Mouse (Mus musculus) embryonic facial prominence, embryonic 15.5 days (tissue): ENCODE results near the gene Plekha7. TPM values are rescaled to one million over a fixed set of nuclear protein-coding genes. Genes with fewer than 3 reads are reported as not detected.
"Not testable (repeated sequence)": the region's sequence is repeated elsewhere in the genome, so short reads cannot be mapped to it uniquely, and the experiment has no call there.

Source experiments
- ATAC-seq: fragments of 200-750 bp; cut with Nextera tagmentation; 2 replicates; pipeline ENCODE4 v1.8.0; 2017; ENCODE audit warnings: low read depth, moderate TSS enrichment; ENCODE audit not compliant: insufficient number of reproducible peaks, low FRiP score, low TSS enrichment
- H3K27ac ChIP-seq: fragments of 300-500 bp; sonication (generic); replicated peaks from 2 replicates; pipeline ENCODE4 v1.5.1; 2015; ENCODE audit warnings: mild to moderate bottlenecking, inconsistent platforms
- H3K27me3 ChIP-seq: fragments of 300-500 bp; sonication (generic); 2 replicates; pipeline ENCODE4 v1.6.1; 2015; ENCODE audit warnings: inconsistent platforms
- H3K36me3 ChIP-seq: fragments of 300-500 bp; sonication (generic); 2 replicates; pipeline ENCODE4 v1.6.1; 2015; ENCODE audit warnings: mild to moderate bottlenecking, inconsistent platforms
- H3K4me1 ChIP-seq: fragments of 300-500 bp; sonication (generic); 2 replicates; pipeline ENCODE4 v1.6.1; 2015; ENCODE audit warnings: inconsistent platforms
- H3K4me2 ChIP-seq: fragments of 300-500 bp; sonication (generic); replicated peaks from 2 replicates; pipeline ENCODE4 v1.6.1; 2015; ENCODE audit warnings: mild to moderate bottlenecking, inconsistent platforms
- H3K4me3 ChIP-seq: fragments of 300-500 bp; sonication (generic); replicated peaks from 2 replicates; pipeline ENCODE4 v1.5.1; 2015; ENCODE audit warnings: mild to moderate bottlenecking, inconsistent platforms
- H3K9ac ChIP-seq: fragments of 300-500 bp; sonication (generic); 2 replicates; pipeline ENCODE4 v1.6.1; 2015; ENCODE audit warnings: inconsistent platforms
- H3K9me3 ChIP-seq: fragments of 300-500 bp; sonication (generic); replicated peaks from 2 replicates; pipeline ENCODE4 v1.6.1; 2016; ENCODE audit warnings: inconsistent platforms
- WGBS: fragments of 180-500 bp; shearing (Covaris S2); methylation state at CpG from one replicate; pipeline ENCODE4 v1.1.7; 2015; 5-methylcytosine and 5-hydroxymethylcytosine counted together
- polyA plus RNA-seq: library from polyadenylated mRNA; unstranded; fragments of >200 nt; fragmentation: Nextera tagmentation; extraction: Ambion mirVana; gene quantifications from 2 replicates; pipeline ENCODE4 v1.2.1, GENCODE M21; 2015

Gene Plekha7
- polyA plus RNA-seq, 1 experiment from 2014 or later, result 16.1 TPM

- WGBS, result 76% methylated on average over 3 of the region's 3 CpGs
- no peak overlapping the region for H3K9ac ChIP-seq
- H3K4me1 ChIP-seq, result no peaks in the 10 kb centered on the region
- peaks cover 9% of the 10 kb centered on the region for H3K36me3 ChIP-seq
- no peak overlapping the region for H3K4me2 ChIP-seq
- ATAC-seq, result no peak
- H3K27me3 ChIP-seq, result no peaks in the 10 kb centered on the region
- H3K27ac ChIP-seq, result no peak overlapping the region
- H3K9me3 ChIP-seq, result no peaks in the 10 kb centered on the region
- H3K4me3 ChIP-seq, result no peak overlapping the region
Observed at GRCm38 (mm10) chr7:116110661-116111060, 197.5 kb downstream of the Plekha7 start.

GRCm38 (mm10) chr7:116103091-116103490 lies 205.1 kb downstream of the Plekha7 start:
- WGBS, result 96% methylated on average over 9 of the region's 9 CpGs
- no peak overlapping the region for H3K27ac ChIP-seq
- H3K4me3 ChIP-seq, result no peak overlapping the region
- ATAC-seq, result no peak
- no peaks in the 10 kb centered on the region for H3K9me3 ChIP-seq
- no peak overlapping the region for H3K9ac ChIP-seq
- no peaks in the 10 kb centered on the region for H3K4me1 ChIP-seq
- no peaks in the 10 kb centered on the region for H3K27me3 ChIP-seq
- no peak overlapping the region for H3K4me2 ChIP-seq
- H3K36me3 ChIP-seq, result peaks cover 42% of the 10 kb centered on the region

DNA sequence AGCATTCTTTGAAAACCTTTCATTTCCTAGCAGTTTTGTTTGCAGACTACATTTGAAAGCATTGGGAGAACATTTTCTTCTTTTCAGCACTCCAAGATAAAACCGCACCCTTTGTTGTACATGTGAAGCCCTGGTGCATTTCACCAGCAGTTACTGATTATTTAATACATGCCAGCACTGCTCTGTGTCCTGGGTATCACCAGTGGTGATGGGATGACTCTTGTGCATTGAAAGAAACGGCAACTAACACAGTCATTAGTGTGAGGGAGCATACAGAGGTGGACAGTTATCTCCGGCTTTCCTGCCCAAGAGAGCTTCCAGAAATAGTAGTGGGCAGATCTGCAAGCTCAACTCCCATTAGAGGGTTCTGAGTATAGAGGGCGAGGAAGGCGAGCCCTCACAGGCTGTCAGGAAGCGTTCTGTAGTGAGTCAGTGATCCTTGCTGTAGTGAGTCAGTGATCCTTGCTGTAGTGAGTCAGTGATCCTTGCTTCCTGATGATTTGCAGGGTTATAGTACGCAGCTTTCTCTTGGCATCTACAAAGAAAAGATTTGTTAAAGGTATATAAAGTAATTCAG lies 208.1 kb downstream of the Plekha7 start:
- Histone ChIP-seq H3K36me3 (peaks cover 27% of the 10 kb centered on the region), H3K27me3 (no peaks in the 10 kb centered on the region), H3K9me3 (no peaks in the 10 kb centered on the region), H3K4me1 (0 out of 2 replicates have a peak, but pooled peaks cover 2% of the 10 kb centered on the region), H3K9ac (no peak overlapping the region), H3K4me2 (no peak overlapping the region), H3K27ac (no peak overlapping the region), H3K4me3 (no peak overlapping the region)
- WGBS, result 84% methylated on average over 7 of the region's 7 CpGs
- ATAC-seq, result no peak

DNA sequence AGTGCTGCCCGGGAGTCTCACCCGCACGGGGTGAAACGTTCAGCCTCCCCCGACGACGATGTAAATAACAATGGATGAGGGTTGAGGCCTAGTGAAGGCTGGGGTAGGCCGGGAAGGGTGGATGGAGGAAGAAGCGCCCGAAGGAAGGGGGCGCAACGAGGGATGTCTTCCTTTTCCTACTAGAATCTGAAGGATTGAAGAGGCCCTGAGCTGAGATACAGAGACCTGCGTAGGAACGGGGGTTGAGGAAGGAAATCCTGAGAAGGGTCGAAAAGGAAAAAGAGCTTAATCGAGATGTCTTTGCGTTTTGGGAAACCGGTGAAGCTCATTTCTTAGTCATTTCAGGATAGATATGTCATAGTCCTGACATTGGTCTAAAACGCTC lies 214.7 kb downstream of the Plekha7 start:
- WGBS, result under 1% methylated on average over 19 of the region's 19 CpGs
- Histone ChIP-seq H3K27me3 (no peaks in the 10 kb centered on the region), H3K4me3 (peak overlapping the region; percentile 73), H3K27ac (peak overlapping the region; percentile 93), H3K36me3 (no peaks in the 10 kb centered on the region), H3K4me2 (peak overlapping the region; percentile 71), H3K9me3 (no peaks in the 10 kb centered on the region), H3K9ac (peak overlapping the region; percentile 59), H3K4me1 (peaks cover 11% of the 10 kb centered on the region)
- peak; percentile 83 for ATAC-seq

GRCm38 (mm10) chr7:116092710-116093465 lies 215.3 kb downstream of the Plekha7 start:
- Histone ChIP-seq H3K36me3 (no peaks in the 10 kb centered on the region), H3K4me3 (peak overlapping the region; percentile 73), H3K27ac (peak overlapping the region; percentile 93), H3K9ac (peak overlapping the region; percentile 59), H3K4me2 (peak overlapping the region; percentile 71), H3K27me3 (no peaks in the 10 kb centered on the region), H3K9me3 (no peaks in the 10 kb centered on the region), H3K4me1 (peaks cover 11% of the 10 kb centered on the region)
- ATAC-seq, result peak; percentile 100
- 0% methylated on average over 38 of the region's 38 CpGs for WGBS

- ATAC-seq, H3K36me3 ChIP-seq, H3K9ac ChIP-seq, H3K9me3 ChIP-seq, H3K4me1 ChIP-seq, H3K27ac ChIP-seq, H3K4me3 ChIP-seq, H3K4me2 ChIP-seq, H3K27me3 ChIP-seq: not testable (repeated sequence)
- 96% methylated on average over 11 of the region's 11 CpGs for WGBS
Observed at GRCm38 (mm10) chr7:116084366-116084765, 223.8 kb downstream of the Plekha7 start, which contains the start of gene Gm4353. Gm4353 (minus strand) TSS chr7:116084635.

Other genes with a start within 250 kb of the Plekha7 start
- gene Gm4353, start 223.7 kb downstream of the Plekha7 start, polyA plus RNA-seq, result 0.71 and 1.7 TPM in 2 replicates
- gene Rps13, start 25.8 kb upstream of the Plekha7 start, polyA plus RNA-seq, result 696 and 834 TPM in 2 replicates
- gene Pik3c2a, start 135.1 kb upstream of the Plekha7 start, polyA plus RNA-seq, result 21.2 and 21.9 TPM in 2 replicates
- gene Nucb2, start 196.0 kb upstream of the Plekha7 start, polyA plus RNA-seq, result 31.1 and 34.7 TPM in 2 replicates